Mouse (Mus musculus): ENCODE measurements around the gene Slc6a8.

DNA sequence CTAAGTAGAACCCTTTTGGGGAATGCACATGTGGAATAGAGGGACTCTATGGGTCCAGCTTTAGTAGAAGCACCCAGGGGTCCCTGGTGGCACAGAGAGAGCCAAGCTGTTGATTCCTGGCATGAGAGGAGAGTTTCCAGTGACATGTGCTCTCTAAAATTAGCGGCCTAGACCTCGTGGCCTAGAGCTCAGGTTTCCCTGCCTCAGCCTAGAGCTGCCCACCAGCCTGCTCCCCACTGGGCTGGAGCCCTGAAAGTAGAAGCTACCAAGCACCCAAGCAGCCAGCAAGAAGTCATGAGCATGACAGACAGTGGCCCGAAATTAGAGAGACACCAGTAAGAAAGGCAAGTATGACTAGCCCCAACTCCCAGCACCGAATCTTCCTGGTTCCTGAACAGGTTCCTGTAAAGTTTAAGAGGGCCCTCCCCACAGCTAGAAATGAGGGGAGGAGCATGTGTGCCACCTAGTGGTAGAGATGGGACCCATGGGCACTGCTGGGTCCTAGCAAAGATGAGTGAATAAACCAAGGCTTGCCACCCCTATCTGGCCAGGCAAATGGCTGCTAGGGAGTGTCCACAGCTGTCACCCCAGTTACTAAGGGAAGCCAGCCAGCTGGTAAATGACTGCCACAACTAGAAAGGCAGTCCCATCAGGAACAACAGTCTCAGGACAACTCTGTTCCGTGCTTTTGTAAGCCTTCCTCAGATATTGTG, 18.1 kb downstream of the Slc6a8 start:
- peak; percentile 71 for TF ChIP-seq CTCF (IDR thresholded peaks at IDR 0.05; ENCODE audit: low read depth, low read length)
- no peak for TF ChIP-seq POLR2A (IDR thresholded peaks at IDR 0.05; ENCODE audit: extremely low read depth, insufficient read depth, low read length)

Measured in liver, adult 2 months (tissue).